Mouse (Mus musculus) embryonic fibroblast, embryonic 13.5 days (primary cell): ENCODE measurements around the gene Inpp5a. TPM values are rescaled to one million over a fixed set of nuclear protein-coding genes. Genes with fewer than 3 reads are reported as not detected.

ENCODE experiments used
- H3K27ac ChIP-seq: 2 replicates; pipeline ENCODE4 v1.5.1; 2012; ENCODE audit warnings: low read length, control low read depth, inconsistent platforms; ENCODE audit not compliant: insufficient read depth
- H3K4me1 ChIP-seq: 2 replicates; pipeline ENCODE4 v1.6.1; 2011; ENCODE audit warnings: low read length; ENCODE audit not compliant: control insufficient read depth, insufficient read depth
- H3K4me3 ChIP-seq: 2 replicates; pipeline ENCODE4 v1.5.1; 2011; ENCODE audit warnings: mild to moderate bottlenecking, control low read depth, low read length; ENCODE audit not compliant: insufficient read depth
- CTCF ChIP-seq: IDR thresholded peaks from 2 replicates; pipeline ENCODE4 v1.5.1; 2011; ENCODE audit warnings: mild to moderate bottlenecking, control low read depth, low read length, moderate library complexity, borderline replicate concordance; ENCODE audit not compliant: insufficient read depth
- POLR2A ChIP-seq: IDR thresholded peaks from 2 replicates; pipeline ENCODE4 v1.6.1; 2011; ENCODE audit warnings: low read depth, mild to moderate bottlenecking, control low read depth, low read length, moderate library complexity
- polyA plus RNA-seq: library from polyadenylated mRNA; stranded (reverse); fragments of >200 nt; gene quantifications from 2 replicates; pipeline ENCODE4 v1.2.4, GENCODE M21; 2011; ENCODE audit warnings: low read depth; ENCODE audit not compliant: missing spikeins, insufficient read length

The Inpp5a gene
- polyA plus RNA-seq, 1 experiment = 85.4 TPM

GRCm38 (mm10) chr7:139564161-139564560 is 175.3 kb downstream of the Inpp5a start:
- no peaks in the 10 kb centered on the region for H3K4me1 ChIP-seq
- H3K4me3 ChIP-seq = no peak overlapping the region
- H3K27ac ChIP-seq = no peak overlapping the region
- TF ChIP-seq CTCF (no peak), POLR2A (no peak)

GRCm38 (mm10) chr7:139565998-139566397 is 177.1 kb downstream of the Inpp5a start:
- TF ChIP-seq CTCF = no peak
- no peak for TF ChIP-seq POLR2A
- Histone ChIP-seq H3K4me1 (no peaks in the 10 kb centered on the region), H3K4me3 (no peak overlapping the region), H3K27ac (no peak overlapping the region)

- no peaks in the 10 kb centered on the region for H3K4me1 ChIP-seq
- TF ChIP-seq POLR2A = no peak
- no peak for TF ChIP-seq CTCF
- no peak overlapping the region for H3K27ac ChIP-seq
- H3K4me3 ChIP-seq = no peak overlapping the region
Measured at GRCm38 (mm10) chr7:139566533-139566932, 177.6 kb downstream of the Inpp5a start.

GRCm38 (mm10) chr7:139570788-139571187 is 181.9 kb downstream of the Inpp5a start:
- Histone ChIP-seq H3K4me1 (no peaks in the 10 kb centered on the region), H3K27ac (no peak overlapping the region), H3K4me3 (no peak overlapping the region)
- TF ChIP-seq POLR2A = no peak
- TF ChIP-seq CTCF = no peak

- no peak overlapping the region for H3K4me3 ChIP-seq
- TF ChIP-seq POLR2A (no peak), CTCF (no peak)
- no peaks in the 10 kb centered on the region for H3K4me1 ChIP-seq
- no peak overlapping the region for H3K27ac ChIP-seq
Measured at GRCm38 (mm10) chr7:139572665-139573064, 183.8 kb downstream of the Inpp5a start.

DNA sequence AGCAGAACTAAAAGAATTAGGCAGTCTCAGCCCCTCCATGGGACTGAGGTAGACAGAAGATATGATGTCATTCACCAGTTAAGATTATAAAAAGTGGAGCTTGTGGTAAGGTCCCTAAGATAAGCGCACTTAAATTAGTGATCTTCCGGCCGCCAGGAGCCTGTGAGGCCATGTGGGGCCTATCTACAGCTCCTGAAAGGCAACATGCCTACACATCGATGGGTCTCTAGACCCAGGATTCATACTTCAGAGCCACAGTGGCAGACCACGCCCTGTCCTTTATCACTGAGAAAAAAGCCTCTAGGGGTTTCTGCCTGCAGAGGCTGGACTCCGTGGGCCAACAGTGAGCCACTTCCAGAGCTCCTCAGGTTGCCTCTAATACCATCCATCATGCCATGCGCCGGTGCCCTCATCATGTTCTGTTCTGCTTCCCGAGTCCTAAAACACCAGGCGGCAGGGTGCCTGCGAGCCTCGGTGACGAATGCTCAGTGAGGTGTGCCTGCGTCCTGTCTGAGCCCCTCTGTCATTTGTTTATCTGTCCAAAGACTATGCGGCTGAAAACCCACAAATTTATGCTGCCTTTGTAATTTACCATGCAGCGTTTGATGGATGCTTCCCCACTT is 187.3 kb downstream of the Inpp5a start:
- H3K4me1 ChIP-seq = no peaks in the 10 kb centered on the region
- no peak overlapping the region for H3K27ac ChIP-seq
- TF ChIP-seq POLR2A (no peak), CTCF (no peak)
- no peak overlapping the region for H3K4me3 ChIP-seq

GRCm38 (mm10) chr7:139579261-139579905 is 190.5 kb downstream of the Inpp5a start:
- Histone ChIP-seq H3K4me1 (no peaks in the 10 kb centered on the region), H3K27ac (no peak overlapping the region), H3K4me3 (no peak overlapping the region)
- TF ChIP-seq CTCF (no peak), POLR2A (no peak)

DNA sequence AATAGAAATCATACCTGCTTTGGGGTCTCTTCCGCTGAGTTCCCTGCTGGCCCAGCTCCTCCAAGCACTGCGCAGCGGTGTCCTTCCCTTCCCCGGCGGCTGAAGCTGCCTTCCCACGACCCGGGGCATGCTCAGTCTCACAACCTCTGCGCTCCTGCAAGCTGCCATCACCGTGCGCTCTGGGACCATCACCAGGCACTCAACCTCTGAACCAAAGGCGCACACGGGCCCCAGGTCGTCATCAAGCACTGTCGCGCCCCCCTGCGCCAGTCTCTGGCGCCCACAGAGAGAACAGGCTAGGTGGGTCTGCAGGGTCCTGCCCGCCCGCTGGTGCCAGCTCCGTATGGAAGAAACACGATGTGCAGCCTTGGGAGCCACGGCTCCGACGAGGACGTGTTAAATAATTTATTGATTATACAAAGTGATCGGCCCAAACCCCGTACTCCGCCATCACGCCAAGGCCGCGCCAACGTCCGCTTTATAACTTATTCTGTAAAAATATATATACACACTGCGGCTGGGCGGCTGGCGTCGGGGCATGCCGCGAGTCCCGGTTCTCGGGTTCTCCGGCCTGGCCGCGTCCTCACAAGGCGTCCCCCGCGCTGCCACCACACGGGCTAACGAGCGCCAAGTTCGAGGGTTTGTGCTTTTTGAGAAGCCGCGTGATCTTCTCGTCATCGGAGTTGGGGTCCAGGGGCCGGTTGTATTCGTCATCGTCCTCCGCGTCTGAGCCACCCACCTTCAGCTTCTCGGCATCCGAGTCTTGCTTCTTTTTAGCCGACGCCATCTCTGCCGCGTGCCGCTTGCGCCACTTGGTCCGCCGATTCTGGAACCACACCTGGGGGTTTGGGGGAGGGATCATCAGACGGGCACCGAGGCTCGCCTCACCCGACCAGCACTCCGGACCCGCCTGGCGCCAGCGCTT is 192.2 kb downstream of the Inpp5a start:
- Histone ChIP-seq H3K4me3 (no peak overlapping the region), H3K27ac (no peak overlapping the region), H3K4me1 (no peaks in the 10 kb centered on the region)
- no peak for TF ChIP-seq CTCF
- TF ChIP-seq POLR2A = no peak

GRCm38 (mm10) chr7:139581801-139582571 is 193.1 kb downstream of the Inpp5a start:
- H3K27ac ChIP-seq = no peak overlapping the region
- H3K4me1 ChIP-seq = no peaks in the 10 kb centered on the region
- TF ChIP-seq CTCF (no peak), POLR2A (no peak)
- H3K4me3 ChIP-seq = peak overlapping the region; percentile 15; the same call in 1 of the 2 replicates
